Mouse (Mus musculus) induced T-regulatory cell, adult 2 months (primary cell): Measurements from ENCODE around the gene Fcgr4.
"Not testable (repeated sequence)": the region's sequence is repeated elsewhere in the genome, so short reads cannot be mapped to it uniquely, and the experiment has no call there.

Experiments
- DNase-seq: peaks from one replicate; pipeline ENCODE4 v3.0.0-alpha.2; 2012; ENCODE audit warnings: low read depth

Gene Fcgr4

GRCm38 (mm10) chr1:171018737-171019136 is at the start of gene Fcgr4:
Fcgr4 (plus strand) TSS chr1:171018920.
- no peak for DNase-seq

GRCm38 (mm10) chr1:170972494-170972893 is 46.2 kb upstream of the Fcgr4 start:
- DNase-seq = no peak

- no peak for DNase-seq
Observed at GRCm38 (mm10) chr1:170972936-170973335, 45.8 kb upstream of the Fcgr4 start.

GRCm38 (mm10) chr1:170974171-170974570 is 44.5 kb upstream of the Fcgr4 start:
- no peak for DNase-seq

- DNase-seq = no peak
Observed at GRCm38 (mm10) chr1:170974736-170975135, 44.0 kb upstream of the Fcgr4 start.

GRCm38 (mm10) chr1:170975350-170975749 is 43.4 kb upstream of the Fcgr4 start:
- DNase-seq = not testable (repeated sequence)

- DNase-seq = no peak
Observed at GRCm38 (mm10) chr1:170975751-170976161, 43.0 kb upstream of the Fcgr4 start.

- no peak for DNase-seq
Observed at GRCm38 (mm10) chr1:170976447-170976846, 42.3 kb upstream of the Fcgr4 start, which contains the start of gene Fcgr2b. Fcgr2b (minus strand) TSS chr1:170976547.

GRCm38 (mm10) chr1:170978601-170979000 is 40.1 kb upstream of the Fcgr4 start:
- DNase-seq = no peak

- not testable (repeated sequence) for DNase-seq
Observed at GRCm38 (mm10) chr1:170981679-170982078, 37.0 kb upstream of the Fcgr4 start.

GRCm38 (mm10) chr1:170982301-170982700 is 36.4 kb upstream of the Fcgr4 start:
- no peak for DNase-seq

- DNase-seq = no peak
Observed at GRCm38 (mm10) chr1:170983066-170983465, 35.7 kb upstream of the Fcgr4 start.

GRCm38 (mm10) chr1:170985092-170985491 is 33.6 kb upstream of the Fcgr4 start:
- no peak for DNase-seq

GRCm38 (mm10) chr1:170985861-170986260 is 32.9 kb upstream of the Fcgr4 start:
- DNase-seq = no peak

- DNase-seq = no peak
Observed at GRCm38 (mm10) chr1:170989656-170990055, 29.1 kb upstream of the Fcgr4 start.

GRCm38 (mm10) chr1:170992550-170992949 is 26.2 kb upstream of the Fcgr4 start:
- DNase-seq = peak; percentile 47

GRCm38 (mm10) chr1:170996034-170996433 is 22.7 kb upstream of the Fcgr4 start:
- no peak for DNase-seq

- DNase-seq = peak; percentile 65
Observed at GRCm38 (mm10) chr1:170996753-170997152, 22.0 kb upstream of the Fcgr4 start.

GRCm38 (mm10) chr1:170997756-170998655 is 20.7 kb upstream of the Fcgr4 start:
- peak; percentile 47 for DNase-seq

GRCm38 (mm10) chr1:170999811-171000210 is 18.9 kb upstream of the Fcgr4 start:
- no peak for DNase-seq

- DNase-seq = no peak
Observed at GRCm38 (mm10) chr1:171005081-171005480, 13.6 kb upstream of the Fcgr4 start.

- no peak for DNase-seq
Observed at GRCm38 (mm10) chr1:171005586-171005985, 13.1 kb upstream of the Fcgr4 start.

- no peak for DNase-seq
Observed at GRCm38 (mm10) chr1:171006335-171006734, 12.4 kb upstream of the Fcgr4 start.

GRCm38 (mm10) chr1:171006905-171007304 is 11.8 kb upstream of the Fcgr4 start:
- DNase-seq = peak; percentile 39
